Mouse (Mus musculus) ovary, postnatal 10 days (tissue): ENCODE measurements around the gene Cdk6.

Source experiments
- DNase-seq: peaks from one replicate; pipeline ENCODE4 v3.0.0; 2022; ENCODE audit warnings: low spot score

Gene Cdk6

GRCm38 (mm10) chr5:3574825-3575224, 233.5 kb downstream of the Cdk6 start:
- DNase-seq: no peak

GRCm38 (mm10) chr5:3577939-3578338, 236.7 kb downstream of the Cdk6 start:
- DNase-seq: no peak

- DNase-seq: no peak
Measured at GRCm38 (mm10) chr5:3579066-3579465, 237.8 kb downstream of the Cdk6 start.
